Mouse (Mus musculus) heart, embryonic 10.5 days (tissue): ENCODE measurements around the gene Gspt1. TPM values are rescaled to one million over a fixed set of nuclear protein-coding genes. Genes with fewer than 3 reads are reported as not detected.
"Not testable (repeated sequence)": the region's sequence is repeated elsewhere in the genome, so short reads cannot be mapped to it uniquely, and the experiment has no call there.

Source experiments
- DNase-seq: peaks from one replicate; pipeline ENCODE4 v3.0.0-alpha.2; 2017; ENCODE audit warnings: low spot score
- H3K27ac ChIP-seq: fragments of 300-500 bp; sonication (generic); 2 replicates; pipeline ENCODE4 v1.5.1; 2016; ENCODE audit warnings: mild to moderate bottlenecking
- H3K27me3 ChIP-seq: fragments of 300-500 bp; sonication (generic); 2 replicates; pipeline ENCODE4 v1.6.1; 2016; ENCODE audit warnings: mild to moderate bottlenecking; ENCODE audit not compliant: poor library complexity, insufficient read depth, severe bottlenecking
- H3K36me3 ChIP-seq: fragments of 300-500 bp; sonication (generic); 2 replicates; pipeline ENCODE4 v1.6.1; 2016; ENCODE audit warnings: mild to moderate bottlenecking, moderate library complexity
- H3K4me1 ChIP-seq: fragments of 300-500 bp; sonication (generic); 2 replicates; pipeline ENCODE4 v1.6.1; 2016; ENCODE audit warnings: mild to moderate bottlenecking
- H3K4me3 ChIP-seq: fragments of 300-500 bp; sonication (generic); 2 replicates; pipeline ENCODE4 v1.5.1; 2016; ENCODE audit warnings: mild to moderate bottlenecking, moderate library complexity
- H3K9me3 ChIP-seq: fragments of 300-500 bp; sonication (generic); 2 replicates; pipeline ENCODE4 v1.6.1; 2016; ENCODE audit warnings: mild to moderate bottlenecking, moderate library complexity
- WGBS: fragments of 180-500 bp; shearing (Covaris S2); methylation state at CpG from one replicate; pipeline ENCODE4 v1.1.7; 2016; 5-methylcytosine and 5-hydroxymethylcytosine counted together
- polyA plus RNA-seq: library from polyadenylated mRNA; unstranded; fragments of >200 nt; fragmentation: Nextera tagmentation; extraction: Ambion mirVana; gene quantifications from 2 replicates; pipeline ENCODE4 v1.2.1, GENCODE M21; 2016

The Gspt1 gene
- polyA plus RNA-seq, result 64.6 and 97.9 TPM in 2 replicates

DNA sequence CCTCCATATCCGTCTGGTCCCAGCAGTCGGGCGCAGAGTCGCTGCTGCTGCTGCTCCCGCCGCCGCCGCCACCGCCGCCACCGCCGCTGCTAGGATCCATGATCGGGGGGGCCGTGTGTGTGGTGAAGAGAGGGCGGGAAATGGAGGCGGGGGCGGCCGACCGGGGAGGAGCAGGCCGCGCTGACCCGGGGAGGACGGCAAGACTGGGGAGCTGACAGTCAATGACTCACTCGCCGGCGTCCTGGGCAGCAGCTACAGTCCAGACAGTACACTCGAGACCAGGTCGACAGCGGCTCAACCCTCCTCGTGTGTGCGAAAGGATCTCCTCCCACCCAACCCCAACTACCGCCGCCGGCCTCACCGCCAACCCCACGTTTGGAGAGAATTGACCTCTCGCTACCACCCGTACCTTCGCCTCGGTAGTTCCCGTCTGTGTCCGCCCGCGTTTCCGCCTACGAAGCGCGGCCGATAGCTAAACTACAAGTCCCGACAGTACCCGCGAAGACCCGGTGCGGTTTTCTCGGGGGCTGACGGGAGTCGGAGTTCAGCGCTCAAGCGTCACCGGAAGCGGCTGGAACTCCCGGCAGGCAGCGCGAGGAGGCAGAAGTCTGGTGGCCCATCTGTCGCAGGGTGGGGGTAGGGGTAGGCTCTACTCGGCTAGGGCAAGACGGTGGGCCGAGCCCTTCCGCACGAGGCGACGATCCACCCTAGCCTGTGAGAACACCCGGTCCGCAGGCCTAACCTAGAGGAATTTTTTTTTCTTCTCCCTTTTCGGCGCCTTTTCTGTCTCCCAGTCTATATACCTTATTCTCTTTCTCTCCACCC, at the start of gene Gspt1:
Gene Gspt1, minus strand, starts transcription at position 428 of the 825 bp plus-strand sequence.
- DNase-seq, result peak; percentile 100
- H3K4me1 ChIP-seq, result peaks cover 8% of the 10 kb centered on the region
- H3K36me3 ChIP-seq, result no peaks in the 10 kb centered on the region
- under 1% methylated on average over 74 of the region's 76 CpGs for WGBS
- no peaks in the 10 kb centered on the region for H3K9me3 ChIP-seq
- peak within 1 kb of the TSS; percentile 97 for H3K27ac ChIP-seq
- H3K4me3 ChIP-seq, result peak within 1 kb of the TSS; percentile 94
- no peaks in the 10 kb centered on the region for H3K27me3 ChIP-seq

DNA sequence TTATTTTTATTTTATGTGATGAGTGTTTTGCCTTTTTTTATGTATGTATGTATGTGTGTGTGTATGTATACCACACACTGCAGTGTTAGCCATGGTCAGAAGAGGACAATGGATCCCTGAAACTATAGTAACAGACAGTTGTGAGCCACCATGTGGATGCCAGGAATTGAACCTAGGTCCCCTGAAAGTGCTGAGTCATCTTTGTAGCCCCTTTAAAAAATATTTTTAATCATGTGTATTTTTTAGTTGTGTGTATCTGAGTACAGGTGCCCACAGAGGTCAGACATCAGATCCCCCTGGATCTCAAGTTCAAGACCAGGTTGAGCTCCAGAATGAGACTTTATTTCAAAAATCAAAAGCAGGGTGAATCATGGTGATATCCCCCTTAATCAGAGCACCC, 49.6 kb upstream of the Gspt1 start:
- Histone ChIP-seq H3K27ac (no peak overlapping the region), H3K4me3 (no peak overlapping the region), H3K27me3 (no peaks in the 10 kb centered on the region), H3K9me3 (no peaks in the 10 kb centered on the region), H3K36me3 (no peaks in the 10 kb centered on the region), H3K4me1 (no peaks in the 10 kb centered on the region)
- DNase-seq, result no peak

DNA sequence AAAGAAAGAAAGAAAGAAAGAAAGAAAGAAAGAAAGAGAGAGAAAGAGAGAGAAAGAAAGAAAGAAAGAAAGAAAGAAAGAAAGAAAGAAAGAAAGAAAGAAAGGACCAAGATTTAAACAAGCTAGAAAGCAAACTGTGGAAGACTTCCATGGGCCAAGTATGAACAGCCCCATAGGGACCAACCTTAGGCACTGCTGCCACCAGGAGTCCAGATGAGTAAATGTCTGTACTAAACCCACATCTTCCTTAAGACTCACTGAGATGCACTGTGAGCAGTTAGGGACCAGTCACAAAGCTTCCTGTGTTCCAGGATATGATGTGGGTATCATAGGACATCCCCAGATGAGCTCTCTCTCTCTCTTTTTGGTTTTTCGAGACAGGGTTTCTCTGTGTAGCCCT, 43.6 kb upstream of the Gspt1 start:
- H3K9me3 ChIP-seq, H3K27me3 ChIP-seq, H3K36me3 ChIP-seq, H3K27ac ChIP-seq, H3K4me1 ChIP-seq, DNase-seq, H3K4me3 ChIP-seq: not testable (repeated sequence)
- WGBS, result 67% methylated on average over 1 of the region's 1 CpGs

DNA sequence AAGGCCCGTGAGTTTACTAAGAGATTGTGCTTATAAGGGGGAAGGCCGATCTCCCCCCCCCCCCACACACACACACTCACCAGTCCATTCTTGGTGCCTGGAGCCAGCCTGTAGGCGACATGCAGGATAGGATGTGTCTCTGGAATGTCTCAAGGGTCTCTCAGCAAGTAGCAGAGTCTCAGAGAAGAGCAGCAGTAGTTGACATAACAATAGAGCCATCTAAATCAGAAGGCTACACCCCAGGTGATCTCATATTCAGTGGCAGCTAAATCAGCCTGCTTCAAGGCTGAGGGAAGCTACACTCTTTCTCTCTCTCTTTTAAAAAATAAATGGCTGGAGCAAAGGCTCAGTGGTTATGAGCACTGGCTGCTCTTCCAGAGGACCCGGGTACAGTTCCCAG, 41.5 kb upstream of the Gspt1 start:
- not testable (repeated sequence) for H3K27ac ChIP-seq, H3K27me3 ChIP-seq, H3K36me3 ChIP-seq, DNase-seq, H3K4me1 ChIP-seq, H3K9me3 ChIP-seq, H3K4me3 ChIP-seq
- WGBS, result 70% methylated on average over 4 of the region's 4 CpGs

DNA sequence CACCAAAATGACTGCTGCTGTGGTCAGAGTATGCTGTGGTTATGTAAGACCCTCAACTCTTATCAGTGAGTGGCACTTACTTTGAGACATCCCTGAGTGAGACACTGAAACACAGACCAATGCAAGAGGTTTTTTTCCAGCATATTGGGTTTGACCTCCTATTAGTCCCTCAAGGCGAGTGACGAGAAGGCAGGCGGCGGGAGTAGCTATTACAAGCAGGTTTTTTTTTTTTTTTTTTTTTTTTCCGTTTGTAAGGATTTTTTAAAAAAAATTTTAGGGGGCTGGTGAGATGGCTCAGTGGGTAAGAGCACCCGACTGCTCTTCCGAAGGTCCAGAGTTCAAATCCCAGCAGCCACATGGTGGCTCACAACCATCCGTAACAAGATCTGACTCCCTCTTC, 34.7 kb upstream of the Gspt1 start:
- not testable (repeated sequence) for DNase-seq, H3K36me3 ChIP-seq, H3K4me1 ChIP-seq, H3K27ac ChIP-seq, H3K9me3 ChIP-seq, H3K4me3 ChIP-seq, H3K27me3 ChIP-seq
- 89% methylated on average over 8 of the region's 8 CpGs for WGBS

DNA sequence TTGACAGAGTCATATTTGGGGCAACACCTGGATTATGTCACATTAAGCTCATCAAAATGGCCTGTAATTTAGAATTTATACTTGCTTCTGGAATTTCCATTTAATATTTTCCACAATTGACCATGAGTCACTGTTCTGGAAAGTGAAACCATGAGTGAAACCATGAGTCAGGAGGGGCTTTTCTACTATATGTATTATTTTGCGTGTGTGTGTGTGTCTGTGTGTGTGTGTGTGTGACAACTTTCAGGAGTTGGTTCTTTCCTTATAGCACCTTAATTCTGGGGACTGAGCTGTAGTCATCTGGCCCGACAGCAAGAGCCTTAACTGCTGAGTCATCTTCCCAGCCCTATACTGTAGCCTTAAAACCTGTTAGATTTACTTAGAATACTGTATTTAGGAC, 31.8 kb upstream of the Gspt1 start:
- 83% methylated on average over 2 of the region's 2 CpGs for WGBS
- H3K4me3 ChIP-seq, result no peak overlapping the region
- no peaks in the 10 kb centered on the region for H3K36me3 ChIP-seq
- H3K27me3 ChIP-seq, result no peaks in the 10 kb centered on the region
- no peak for DNase-seq
- no peak overlapping the region for H3K27ac ChIP-seq
- H3K9me3 ChIP-seq, result no peaks in the 10 kb centered on the region
- H3K4me1 ChIP-seq, result no peaks in the 10 kb centered on the region

DNA sequence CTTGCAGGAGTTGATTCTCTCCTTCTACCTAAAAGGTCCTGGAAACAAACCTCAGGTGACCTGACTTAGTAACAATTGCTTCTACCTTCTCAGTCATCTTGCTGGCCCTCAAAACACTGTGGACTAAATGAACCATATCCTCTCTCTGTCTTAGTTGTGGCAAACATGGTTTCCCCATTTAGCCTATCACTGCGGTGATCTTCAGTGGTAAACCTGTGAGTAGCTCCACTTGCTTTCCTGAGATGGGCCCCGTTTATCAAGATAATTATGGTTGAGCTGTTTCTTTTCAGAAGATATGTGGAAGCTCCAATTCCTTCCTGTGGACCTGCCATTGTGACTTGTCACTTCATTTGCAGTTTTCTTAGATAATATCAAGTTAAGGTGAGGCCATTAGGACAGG, 30.8 kb upstream of the Gspt1 start:
- no peak for DNase-seq
- H3K4me3 ChIP-seq, result no peak overlapping the region
- H3K27me3 ChIP-seq, result no peaks in the 10 kb centered on the region
- H3K27ac ChIP-seq, result no peak overlapping the region
- H3K4me1 ChIP-seq, result no peaks in the 10 kb centered on the region
- no peaks in the 10 kb centered on the region for H3K36me3 ChIP-seq
- WGBS, result 77% methylated on average over 2 of the region's 2 CpGs
- H3K9me3 ChIP-seq, result no peaks in the 10 kb centered on the region

DNA sequence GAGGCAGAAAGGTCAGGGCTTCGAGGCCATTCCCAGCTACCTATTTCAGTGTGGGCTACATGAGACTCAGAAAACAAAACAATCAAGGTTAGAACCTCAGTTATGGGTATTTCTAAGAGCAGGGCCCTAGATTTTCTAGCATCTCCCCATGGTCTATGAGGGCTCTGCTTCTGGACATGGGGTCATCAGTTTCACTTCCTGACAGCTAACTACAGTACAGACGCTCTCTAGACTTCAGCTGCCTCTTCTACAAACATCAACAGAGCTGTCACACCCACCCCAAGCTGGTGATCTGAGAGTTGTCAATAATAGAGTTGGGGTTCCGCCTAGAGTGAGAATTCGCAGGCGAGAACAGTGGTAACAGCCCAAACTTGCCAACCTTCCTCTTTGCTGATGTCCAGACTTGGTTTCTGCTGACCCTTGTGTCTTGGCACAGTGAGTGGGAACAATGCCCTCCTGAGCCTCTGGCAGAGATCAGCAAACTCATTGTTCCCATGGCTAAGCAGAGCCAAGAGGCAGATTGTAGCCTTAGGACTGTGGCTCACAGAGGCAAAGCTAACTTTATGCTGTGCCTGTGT, 28.6 kb upstream of the Gspt1 start:
- Histone ChIP-seq H3K27ac (no peak overlapping the region), H3K27me3 (no peaks in the 10 kb centered on the region), H3K4me1 (no peaks in the 10 kb centered on the region), H3K4me3 (no peak overlapping the region), H3K36me3 (no peaks in the 10 kb centered on the region), H3K9me3 (no peaks in the 10 kb centered on the region)
- no peak for DNase-seq
- WGBS, result 71% methylated on average over 5 of the region's 5 CpGs

DNA sequence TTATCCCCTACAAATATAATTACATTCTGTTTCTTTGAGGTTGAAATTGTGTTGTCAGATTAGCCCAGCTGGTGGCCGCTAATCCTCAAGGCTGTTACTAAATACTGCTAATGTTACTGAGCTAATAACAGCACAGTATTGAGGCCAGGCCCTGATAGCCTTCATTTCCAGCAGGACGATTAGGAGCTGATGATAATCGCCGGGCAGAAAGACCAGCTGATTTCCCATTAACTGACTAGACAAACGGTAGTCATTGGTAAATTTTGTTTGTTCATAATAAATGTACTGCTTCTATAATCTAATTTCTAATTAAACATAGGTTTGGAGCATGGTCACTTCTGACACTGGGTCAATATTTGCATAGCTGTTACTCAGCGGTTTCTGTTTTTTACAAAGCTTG, 24.7 kb upstream of the Gspt1 start:
- H3K27me3 ChIP-seq, result no peaks in the 10 kb centered on the region
- H3K36me3 ChIP-seq, result no peaks in the 10 kb centered on the region
- no peak for DNase-seq
- H3K9me3 ChIP-seq, result no peaks in the 10 kb centered on the region
- H3K27ac ChIP-seq, result no peak overlapping the region
- H3K4me1 ChIP-seq, result no peaks in the 10 kb centered on the region
- WGBS, result 68% methylated on average over 6 of the region's 6 CpGs
- no peak overlapping the region for H3K4me3 ChIP-seq

DNA sequence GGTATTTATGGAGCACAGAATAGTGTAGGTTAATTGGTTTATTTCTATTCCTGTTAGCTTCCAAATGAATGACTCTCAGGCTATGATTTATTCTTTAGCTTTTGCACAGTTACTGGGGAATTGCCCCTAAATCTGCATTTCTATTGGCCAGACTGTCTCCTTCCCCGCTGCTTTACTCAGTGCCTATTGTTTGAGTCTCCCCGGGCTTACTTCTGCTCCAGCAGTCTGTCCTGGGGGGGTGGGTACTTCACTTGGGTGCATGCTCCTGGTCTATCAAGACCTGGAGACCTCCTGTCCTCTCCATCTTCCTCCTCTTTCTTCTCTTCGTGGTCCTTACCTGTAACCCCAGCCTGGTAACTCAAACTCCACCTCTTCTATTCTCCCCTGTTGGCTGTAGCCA, 22.8 kb upstream of the Gspt1 start:
- WGBS, result 47% methylated on average over 3 of the region's 3 CpGs
- no peaks in the 10 kb centered on the region for H3K36me3 ChIP-seq

DNA sequence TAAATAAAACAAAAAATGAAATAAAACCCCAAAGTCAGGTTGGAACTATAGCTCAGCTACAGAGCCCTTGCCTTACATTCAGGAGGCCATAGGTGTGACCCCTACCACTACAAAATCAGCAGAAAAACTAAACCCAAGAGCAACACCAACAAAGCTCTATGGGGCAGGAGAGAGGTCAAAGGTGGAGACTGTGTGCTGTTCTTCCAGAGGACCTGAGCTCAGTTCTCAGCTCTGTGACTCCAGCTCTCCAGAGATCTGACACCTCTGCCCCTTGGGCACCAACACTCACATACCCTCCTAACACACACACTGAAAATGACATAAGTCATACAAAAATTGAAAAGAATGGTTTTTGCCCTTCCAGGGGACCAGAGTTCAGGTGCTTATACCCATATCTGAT, 16.9 kb upstream of the Gspt1 start:
- H3K27me3 ChIP-seq, result no peaks in the 10 kb centered on the region
- DNase-seq, result no peak
- H3K4me3 ChIP-seq, result no peak overlapping the region
- H3K9me3 ChIP-seq, result no peaks in the 10 kb centered on the region
- no peaks in the 10 kb centered on the region for H3K36me3 ChIP-seq
- no peak overlapping the region for H3K27ac ChIP-seq
- H3K4me1 ChIP-seq, result no peaks in the 10 kb centered on the region

More for the DNA sequence above, 22.8 kb upstream of the Gspt1 start:
- H3K27ac ChIP-seq, result no peak overlapping the region
- no peak for DNase-seq
- H3K9me3 ChIP-seq, result no peaks in the 10 kb centered on the region
- H3K4me1 ChIP-seq, result no peaks in the 10 kb centered on the region
- H3K27me3 ChIP-seq, result no peaks in the 10 kb centered on the region
- no peak overlapping the region for H3K4me3 ChIP-seq

DNA sequence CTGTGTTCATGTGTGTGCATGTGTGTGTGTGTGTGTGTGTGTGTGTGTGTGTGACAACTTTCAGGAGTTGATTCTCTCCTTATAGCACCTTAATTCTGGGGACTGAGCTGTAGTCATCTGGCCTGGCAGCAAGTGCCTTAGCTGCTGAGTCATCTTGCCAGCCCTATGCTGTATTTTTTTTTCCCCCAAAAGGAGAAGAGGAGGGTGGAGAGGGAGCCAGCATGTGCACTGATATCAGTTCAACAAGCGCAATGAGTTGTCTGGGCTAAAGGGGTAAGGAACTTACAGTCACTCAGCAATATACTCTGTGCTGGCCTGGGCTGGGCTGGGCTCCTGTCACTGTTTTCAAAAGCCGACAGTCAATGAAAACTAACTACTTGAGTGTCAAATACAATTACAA, 16.5 kb upstream of the Gspt1 start:
- Histone ChIP-seq H3K36me3 (no peaks in the 10 kb centered on the region), H3K27me3 (no peaks in the 10 kb centered on the region), H3K9me3 (no peaks in the 10 kb centered on the region), H3K4me1 (no peaks in the 10 kb centered on the region), H3K4me3 (no peak overlapping the region), H3K27ac (no peak overlapping the region)
- WGBS, result 64% methylated on average over 2 of the region's 2 CpGs
- DNase-seq, result peak; percentile 74

DNA sequence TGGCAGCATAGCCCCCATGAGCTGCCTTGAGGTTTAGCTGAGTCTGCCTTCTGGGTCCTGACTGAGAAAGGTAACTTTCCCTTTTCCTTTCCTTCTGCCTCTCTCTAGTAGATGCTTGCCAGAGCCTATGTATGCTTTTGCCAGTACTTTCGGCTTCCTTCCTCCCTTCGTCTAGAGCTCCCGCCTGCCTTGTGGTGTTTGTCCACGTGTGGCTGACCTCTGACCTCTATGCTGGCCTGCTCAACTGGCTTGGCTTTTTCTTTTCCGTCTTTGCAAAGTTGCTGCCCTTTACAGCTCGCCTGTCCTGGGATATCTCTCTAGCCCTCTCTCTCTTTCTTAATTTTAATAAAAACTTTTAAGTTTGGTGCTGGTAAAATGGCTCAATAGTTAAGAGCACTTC, 15.7 kb upstream of the Gspt1 start:
- Histone ChIP-seq H3K4me3 (no peak overlapping the region), H3K9me3 (no peaks in the 10 kb centered on the region), H3K4me1 (no peaks in the 10 kb centered on the region), H3K27ac (no peak overlapping the region), H3K27me3 (no peaks in the 10 kb centered on the region), H3K36me3 (no peaks in the 10 kb centered on the region)
- DNase-seq, result peak; percentile 68
- WGBS, result 48% methylated on average over 6 of the region's 6 CpGs

DNA sequence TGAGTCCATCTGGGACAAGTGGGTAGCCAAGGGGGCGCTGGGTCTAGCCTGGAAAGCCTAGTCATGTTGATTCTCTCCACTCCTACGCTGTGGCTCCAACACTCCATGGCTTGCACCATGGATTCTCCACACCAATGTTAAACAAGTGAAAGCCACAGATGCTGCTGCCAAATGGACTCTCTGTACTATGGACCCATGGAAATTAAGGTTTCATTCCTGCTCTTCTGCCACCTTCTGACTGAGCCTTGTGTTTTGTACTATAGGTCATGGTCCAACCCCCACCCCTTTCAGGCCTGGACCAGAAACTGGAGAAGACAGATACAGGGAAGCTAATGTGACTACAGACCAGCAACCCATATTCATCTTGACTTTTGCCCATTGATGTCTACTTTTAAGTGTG, 12.4 kb upstream of the Gspt1 start:
- DNase-seq, result no peak
- Histone ChIP-seq H3K27ac (no peak overlapping the region), H3K4me3 (no peak overlapping the region), H3K36me3 (no peaks in the 10 kb centered on the region), H3K9me3 (no peaks in the 10 kb centered on the region), H3K4me1 (no peaks in the 10 kb centered on the region), H3K27me3 (no peaks in the 10 kb centered on the region)
- WGBS, result 85% methylated on average over 2 of the region's 2 CpGs
